Mouse (Mus musculus) ES-Bruce4 (cell line): ENCODE measurements at regions not wholly inside any gene's neighbourhood (a gene's known extent, or its start where the extent isn't known, plus 50 kb on each side); places are given as distances from the start of the nearest gene placed in this dataset.

Experiments used
- CTCF ChIP-seq: IDR thresholded peaks from one replicate; pipeline ENCODE4 v1.8.1; 2011; ENCODE audit warnings: low read depth, low read length
- EP300 ChIP-seq: IDR thresholded peaks from 2 replicates; pipeline ENCODE4 v1.6.1; 2011; ENCODE audit warnings: low read depth, low read length; ENCODE audit not compliant: insufficient read depth

DNA sequence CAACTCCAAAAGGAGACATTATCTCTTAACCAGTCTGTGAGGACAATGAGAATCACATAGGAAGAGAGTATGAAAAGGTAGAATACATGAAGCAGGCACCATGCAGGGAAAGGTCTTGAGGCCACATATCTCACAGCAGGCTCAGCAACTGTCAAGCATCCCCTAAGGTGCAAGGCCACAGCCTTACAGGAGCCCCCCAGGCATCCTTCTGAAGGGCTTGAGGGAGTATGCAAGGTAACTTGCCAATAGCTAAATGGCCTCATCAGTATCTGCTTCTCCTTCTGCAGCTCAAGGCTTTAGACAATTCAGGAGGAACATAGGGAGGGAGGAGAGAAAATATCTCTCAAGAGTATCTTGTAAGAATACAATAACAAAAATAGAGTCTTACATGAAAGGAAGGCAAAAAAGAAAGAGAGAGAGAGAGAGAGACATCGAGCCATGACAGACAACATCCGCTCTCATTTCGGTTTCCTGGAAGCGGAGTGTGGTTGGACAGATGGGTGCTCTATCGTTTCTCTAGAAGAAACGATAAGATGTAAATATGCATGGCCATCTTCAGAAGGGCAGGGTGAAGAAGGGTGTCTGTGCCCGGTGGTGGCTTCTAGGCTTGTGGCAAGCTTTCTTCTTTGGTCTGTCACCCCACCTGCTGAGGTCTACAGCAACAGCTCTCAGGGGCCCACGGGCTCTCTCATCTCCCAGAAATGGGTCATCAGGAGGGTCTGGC is 349.6 kb upstream of the 3110018I06Rik start:
- no peak for TF ChIP-seq CTCF
- TF ChIP-seq EP300 = no peak
